Mouse (Mus musculus): ENCODE measurements at regions not wholly inside any gene's neighbourhood (a gene's known extent, or its start where the extent isn't known, plus 50 kb on each side); places are given as distances from the start of the nearest gene placed in this dataset.

- no peak for TF ChIP-seq CTCF (IDR thresholded peaks at IDR 0.05; ENCODE audit: borderline replicate concordance, control insufficient read depth, extremely low read depth, insufficient read depth, low read length, poor library complexity)
- no peak for TF ChIP-seq POLR2A (IDR thresholded peaks at IDR 0.05; ENCODE audit: control insufficient read depth, extremely low read depth, insufficient read depth, low read length, poor library complexity)
These were observed 429.0 kb downstream of the Cd109 start for GRCm38 (mm10) chr9:79044344-79044743.
